Mouse (Mus musculus) heart, adult 2 months (tissue): ENCODE results near the gene Rnf141. TPM values are rescaled to one million over a fixed set of nuclear protein-coding genes. Genes with fewer than 3 reads are reported as not detected.

Source experiments
- DNase-seq, 2 experiments: peaks; one replicate each; pipeline ENCODE4 v3.0.0; 2021
- H3K27ac ChIP-seq: fragments of 200-600 bp; 2 replicates; pipeline ENCODE4 v1.8.1; 2022
- H3K27me3 ChIP-seq: fragments of 200-500 bp; 2 replicates; pipeline ENCODE4 v1.6.1; 2012; ENCODE audit warnings: mild to moderate bottlenecking, low read length, inconsistent platforms, mixed read lengths; ENCODE audit not compliant: control insufficient read depth, insufficient read depth
- H3K36me3 ChIP-seq: fragments of 200-500 bp; 2 replicates; pipeline ENCODE4 v1.6.1; 2012; ENCODE audit warnings: low read length, inconsistent platforms; ENCODE audit not compliant: control insufficient read depth, insufficient read depth
- H3K4me1 ChIP-seq: fragments of 200-500 bp; 2 replicates; pipeline ENCODE4 v1.6.1; 2011; ENCODE audit warnings: low read length; ENCODE audit not compliant: control insufficient read depth, insufficient read depth
- H3K4me3 ChIP-seq: fragments of 200-600 bp; 2 replicates; pipeline ENCODE4 v1.8.1; 2022
- H3K79me2 ChIP-seq: fragments of 200-500 bp; replicated peaks from 2 replicates; pipeline ENCODE4 v1.6.1; 2012; ENCODE audit warnings: mild to moderate bottlenecking, inconsistent platforms, low read length, moderate library complexity, mixed read lengths; ENCODE audit not compliant: control insufficient read depth, insufficient read depth
- H3K9ac ChIP-seq: fragments of 200-500 bp; 2 replicates; pipeline ENCODE4 v1.6.1; 2012; ENCODE audit warnings: low read depth, mild to moderate bottlenecking, control low read depth, inconsistent platforms, low read length, mixed read lengths
- CTCF ChIP-seq: fragments of 200-600 bp; IDR thresholded peaks from 2 replicates; pipeline ENCODE4 v1.8.1; 2022; ENCODE audit warnings: antibody characterized with exemption, mild to moderate bottlenecking, moderate library complexity
- EP300 ChIP-seq: fragments of 200-500 bp; IDR thresholded peaks from 2 replicates; pipeline ENCODE4 v1.6.1; 2011; ENCODE audit warnings: low read depth, low read length, control low read depth; ENCODE audit not compliant: insufficient read depth
- POLR2A ChIP-seq: fragments of 200-500 bp; IDR thresholded peaks from 2 replicates; pipeline ENCODE4 v1.6.1; 2011; ENCODE audit warnings: mild to moderate bottlenecking, low read depth, low read length, control low read depth; ENCODE audit not compliant: insufficient read depth
- WGBS: fragments of 180-500 bp; shearing (Covaris S2); methylation state at CpG from one replicate; pipeline ENCODE4 v1.1.7; 2018; 5-methylcytosine and 5-hydroxymethylcytosine counted together
- intact Hi-C: fragments of 180-260 bp; cut with DNase I; formaldehyde crosslinking; loops from one replicate; pipeline ENCODE4 v1.15.1; 2025
- polyA plus RNA-seq: library from polyadenylated mRNA; depleted of rRNA; stranded (reverse); fragments of >200 nt; gene quantifications from 2 replicates; pipeline ENCODE4 v1.2.3, GENCODE M21; 2012
- total RNA-seq, 2 experiments: library from RNA; stranded (reverse); gene quantifications; 2 replicates each; pipeline ENCODE4 v1.2.3; 2021

Rnf141 gene
- total and polyA plus RNA-seq, 3 experiments: 19.4 to 36.4 (median 33.2) TPM

DNA sequence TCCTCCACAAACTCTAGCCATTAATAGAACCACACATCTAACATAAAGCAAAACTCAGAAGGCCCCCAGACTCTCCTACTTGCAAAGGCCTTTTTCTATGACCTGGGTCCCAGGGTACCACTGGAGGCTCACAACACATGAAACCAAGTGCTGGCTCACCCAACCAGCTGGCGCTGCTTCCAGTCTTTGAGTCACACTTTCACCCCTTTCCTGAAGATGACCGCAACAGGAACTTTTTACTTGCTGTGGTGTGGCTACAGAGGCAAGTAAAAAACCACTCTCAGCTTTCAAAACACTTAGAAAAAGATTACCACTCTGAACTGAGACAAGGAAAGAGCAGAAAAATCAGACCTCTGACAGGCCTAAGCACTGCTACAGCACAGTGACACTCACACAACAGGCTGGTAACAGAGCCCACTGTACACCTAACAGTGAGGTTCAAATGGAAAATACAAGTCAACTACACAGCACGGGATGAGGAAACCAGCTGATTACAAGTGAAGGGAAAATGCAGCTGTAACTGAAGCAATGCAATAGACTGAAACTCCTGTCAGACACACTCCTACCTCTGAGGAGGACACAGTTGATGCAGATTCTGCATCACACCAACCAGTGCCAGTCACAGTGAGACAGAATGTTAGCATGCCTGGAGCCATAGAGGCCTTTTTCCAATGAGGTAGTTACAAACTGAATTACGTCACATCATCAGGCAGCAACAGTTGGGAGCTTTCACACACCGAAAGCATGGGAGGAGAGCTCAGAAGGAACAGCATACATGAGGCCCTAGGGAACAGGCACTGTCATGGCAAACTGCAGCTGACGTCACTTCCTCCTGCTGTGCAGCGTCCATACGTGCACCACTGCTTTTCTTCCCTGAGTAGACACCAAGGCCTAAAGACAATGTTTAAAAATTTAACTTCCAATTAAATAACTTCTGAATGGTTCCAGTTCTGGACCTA is 20.0 kb downstream of the Rnf141 start:
- DNase-seq: peak in 1 of 2 experiments; percentile 37
- intact Hi-C loops: no loop called here
- H3K4me3 ChIP-seq: no peak overlapping the region
- 70% methylated on average over 8 of the region's 8 CpGs for WGBS
- no peaks in the 10 kb centered on the region for H3K79me2 ChIP-seq
- H3K4me1 ChIP-seq: peaks cover 8% of the 10 kb centered on the region
- no peak overlapping the region for H3K9ac ChIP-seq
- peaks cover 9% of the 10 kb centered on the region for H3K36me3 ChIP-seq
- no peak overlapping the region for H3K27ac ChIP-seq
- H3K27me3 ChIP-seq: no peaks in the 10 kb centered on the region
- TF ChIP-seq CTCF: no peak
- no peak for TF ChIP-seq EP300
- no peak for TF ChIP-seq POLR2A

GRCm38 (mm10) chr7:110823593-110823992 is 20.7 kb downstream of the Rnf141 start:
- peaks cover 9% of the 10 kb centered on the region for H3K36me3 ChIP-seq
- no peaks in the 10 kb centered on the region for H3K79me2 ChIP-seq
- H3K27ac ChIP-seq: no peak overlapping the region
- H3K4me3 ChIP-seq: no peak overlapping the region
- 64% methylated on average over 4 of the region's 4 CpGs for WGBS
- no peak for DNase-seq
- no peaks in the 10 kb centered on the region for H3K27me3 ChIP-seq
- no peak for TF ChIP-seq CTCF
- no peak for TF ChIP-seq POLR2A
- no peak for TF ChIP-seq EP300
- no peak overlapping the region for H3K9ac ChIP-seq
- intact Hi-C loops: no loop called here
- peaks cover 9% of the 10 kb centered on the region for H3K4me1 ChIP-seq

DNA sequence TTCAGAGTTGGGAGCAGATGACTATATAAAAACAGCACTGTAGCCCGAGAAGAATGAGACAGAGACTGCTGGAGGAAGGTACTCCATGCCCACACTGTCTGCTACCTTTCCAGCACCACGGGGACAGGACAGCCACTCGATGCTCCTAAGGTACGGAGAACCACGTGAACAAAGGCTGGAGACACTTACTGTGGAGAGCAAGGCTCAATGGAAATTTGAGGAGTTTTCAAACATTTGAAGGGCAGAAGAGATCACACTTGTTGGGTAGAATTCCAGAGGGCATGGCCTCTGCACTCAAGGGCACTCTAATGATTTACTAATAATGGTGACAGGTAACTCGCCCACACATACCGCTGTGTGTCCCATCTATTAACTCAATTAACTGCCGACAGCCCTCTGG is 21.2 kb downstream of the Rnf141 start:
- H3K36me3 ChIP-seq: peaks cover 9% of the 10 kb centered on the region
- H3K4me1 ChIP-seq: peaks cover 9% of the 10 kb centered on the region
- WGBS: 87% methylated on average over 8 of the region's 8 CpGs
- TF ChIP-seq POLR2A (no peak), EP300 (no peak), CTCF (no peak)
- DNase-seq: no peak
- H3K27ac ChIP-seq: no peak overlapping the region
- intact Hi-C loops: no loop called here
- H3K27me3 ChIP-seq: no peaks in the 10 kb centered on the region
- no peak overlapping the region for H3K9ac ChIP-seq
- no peak overlapping the region for H3K4me3 ChIP-seq
- H3K79me2 ChIP-seq: no peaks in the 10 kb centered on the region

GRCm38 (mm10) chr7:110822055-110822454 is 22.2 kb downstream of the Rnf141 start:
- Histone ChIP-seq H3K27me3 (no peaks in the 10 kb centered on the region), H3K4me3 (no peak overlapping the region), H3K79me2 (no peaks in the 10 kb centered on the region), H3K4me1 (peaks cover 9% of the 10 kb centered on the region), H3K27ac (peak overlapping the region; percentile 41), H3K36me3 (peaks cover 11% of the 10 kb centered on the region), H3K9ac (no peak overlapping the region)
- DNase-seq: no peak
- WGBS: 58% methylated on average over 4 of the region's 4 CpGs
- intact Hi-C loops: no loop called here
- TF ChIP-seq CTCF (no peak), EP300 (no peak), POLR2A (no peak)

DNA sequence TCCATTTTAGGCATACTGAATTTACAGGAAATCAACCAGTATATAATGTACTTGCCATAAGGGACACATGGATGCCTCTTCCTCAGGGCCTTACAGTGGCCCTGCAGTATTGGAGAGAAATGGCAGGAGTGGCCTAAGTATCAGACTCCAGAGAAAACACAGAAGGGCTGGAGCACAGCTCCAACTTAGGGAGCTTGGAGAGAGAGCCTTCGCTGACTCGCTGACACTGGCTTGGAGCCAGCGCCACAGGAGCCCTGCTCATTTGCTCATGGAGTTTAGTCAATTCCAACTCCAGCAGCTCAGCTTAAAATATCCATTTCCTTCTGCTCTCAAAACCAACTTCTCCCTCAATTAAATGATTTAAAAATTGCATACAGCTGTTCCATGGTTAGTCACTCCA is 22.6 kb downstream of the Rnf141 start:
- H3K9ac ChIP-seq: no peak overlapping the region
- peaks cover 9% of the 10 kb centered on the region for H3K4me1 ChIP-seq
- H3K4me3 ChIP-seq: no peak overlapping the region
- peaks cover 11% of the 10 kb centered on the region for H3K36me3 ChIP-seq
- TF ChIP-seq EP300: no peak
- TF ChIP-seq CTCF: no peak
- no peak for TF ChIP-seq POLR2A
- WGBS: 13% methylated on average over 3 of the region's 3 CpGs
- H3K27ac ChIP-seq: peak overlapping the region; percentile 41
- H3K79me2 ChIP-seq: no peaks in the 10 kb centered on the region
- intact Hi-C loops: no loop called here
- peak; percentile 59 to 70 for DNase-seq
- no peaks in the 10 kb centered on the region for H3K27me3 ChIP-seq

GRCm38 (mm10) chr7:110821068-110821467 is 23.2 kb downstream of the Rnf141 start:
- intact Hi-C loops: no loop called here
- no peak overlapping the region for H3K4me3 ChIP-seq
- peak overlapping the region; percentile 41; the same call in 1 of the 2 replicates for H3K27ac ChIP-seq
- H3K36me3 ChIP-seq: peaks cover 11% of the 10 kb centered on the region
- WGBS: 37% methylated on average over 5 of the region's 5 CpGs
- no peak for TF ChIP-seq EP300
- TF ChIP-seq CTCF: peak; percentile 55
- TF ChIP-seq POLR2A: no peak
- no peak for DNase-seq
- peaks cover 9% of the 10 kb centered on the region for H3K4me1 ChIP-seq
- H3K9ac ChIP-seq: peak overlapping the region; percentile 29; the same call in 1 of the 2 replicates
- H3K27me3 ChIP-seq: no peaks in the 10 kb centered on the region
- no peaks in the 10 kb centered on the region for H3K79me2 ChIP-seq
